Mouse (Mus musculus): ENCODE data around the gene Drd1. TPM values are rescaled to one million over a fixed set of nuclear protein-coding genes. Genes with fewer than 3 reads are reported as not detected.

Drd1 gene
- polyA plus RNA-seq, 1 experiment: not detected

DNA sequence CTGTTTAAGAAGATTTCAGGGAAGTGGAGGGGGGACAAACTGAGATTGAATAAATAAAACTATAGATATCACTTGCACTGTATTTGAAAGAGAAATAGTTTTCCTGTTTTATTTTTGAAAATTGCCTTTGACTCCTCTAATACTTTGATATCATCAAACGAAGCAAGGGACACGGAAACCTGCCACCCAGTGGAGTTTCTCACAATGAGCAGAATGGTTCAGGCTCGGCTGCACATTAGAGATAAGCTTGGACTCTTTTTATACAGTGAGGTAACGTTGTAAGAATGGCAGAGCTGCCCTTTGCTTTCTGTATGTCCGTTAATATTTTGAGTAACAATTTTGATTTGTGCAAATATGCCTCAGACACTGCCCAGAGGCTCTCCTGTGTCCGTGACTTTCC, 36.2 kb upstream of the Drd1 start:
- Histone ChIP-seq H3K27me3 (replicated peaks) (no peaks in the 10 kb centered on the region), H3K9me3 (no peaks in the 10 kb centered on the region), H3K4me3 (replicated peaks) (no peak overlapping the region), H3K36me3 (replicated peaks; ENCODE audit: low read length) (peaks cover 99% of the 10 kb centered on the region), H3K4me1 (peaks cover 46% of the 10 kb centered on the region)
- no peak for TF ChIP-seq FLI1 (IDR thresholded peaks at IDR 0.05; ENCODE audit: low read length)
- TF ChIP-seq GATA1 (IDR thresholded peaks at IDR 0.05; ENCODE audit: borderline replicate concordance, low read length): no peak

DNA sequence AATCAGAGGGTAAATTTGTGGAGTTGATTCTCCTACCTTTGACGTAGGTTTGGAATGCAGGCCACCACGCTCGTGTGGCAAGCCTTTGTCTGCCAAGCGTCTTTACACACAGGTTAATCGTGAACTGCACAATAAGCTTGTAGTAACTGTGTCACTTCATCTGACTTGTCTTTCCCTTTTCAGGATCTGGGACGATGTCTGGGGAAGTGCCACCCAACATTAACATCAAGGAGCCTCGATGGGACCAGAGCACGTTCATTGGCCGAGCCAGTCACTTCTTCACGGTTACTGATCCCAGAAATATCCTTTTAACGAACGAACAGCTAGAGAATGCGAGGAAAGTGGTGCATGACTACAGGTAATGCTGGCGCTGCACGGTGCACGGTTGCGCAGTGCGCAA, 29.8 kb upstream of the Drd1 start:
- H3K36me3 ChIP-seq (replicated peaks; ENCODE audit: low read length): peaks cover 74% of the 10 kb centered on the region
- no peak overlapping the region for H3K4me3 ChIP-seq (replicated peaks)
- TF ChIP-seq FLI1 (IDR thresholded peaks at IDR 0.05; ENCODE audit: low read length) (no peak), GATA1 (IDR thresholded peaks at IDR 0.05; ENCODE audit: borderline replicate concordance, low read length) (no peak)
- peaks cover 65% of the 10 kb centered on the region for H3K4me1 ChIP-seq
- H3K9me3 ChIP-seq: no peaks in the 10 kb centered on the region
- no peaks in the 10 kb centered on the region for H3K27me3 ChIP-seq (replicated peaks)

DNA sequence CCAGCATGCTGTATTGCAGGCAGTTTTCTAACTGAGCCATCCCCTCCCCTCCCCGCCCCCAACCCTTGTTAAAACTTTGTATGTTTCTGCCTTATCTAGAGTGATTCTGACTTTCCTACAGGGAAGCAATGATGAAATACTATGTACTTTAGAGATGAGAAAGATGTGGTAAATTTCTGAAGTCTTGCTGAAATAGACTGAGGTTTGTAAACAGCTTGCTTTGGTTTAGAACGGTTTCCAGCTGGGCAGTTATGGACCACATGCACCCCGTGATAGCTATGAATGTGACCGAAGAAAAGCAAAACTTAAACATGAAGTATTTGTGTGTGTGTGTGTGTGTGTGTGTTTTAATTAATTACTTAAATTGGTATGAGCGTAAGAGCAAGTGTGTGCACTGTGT, 29.3 kb upstream of the Drd1 start:
- Histone ChIP-seq H3K36me3 (replicated peaks; ENCODE audit: low read length) (peaks cover 75% of the 10 kb centered on the region), H3K4me1 (peaks cover 69% of the 10 kb centered on the region), H3K4me3 (replicated peaks) (no peak overlapping the region), H3K27me3 (replicated peaks) (no peaks in the 10 kb centered on the region), H3K9me3 (no peaks in the 10 kb centered on the region)
- TF ChIP-seq FLI1 (IDR thresholded peaks at IDR 0.05; ENCODE audit: low read length) (no peak), GATA1 (IDR thresholded peaks at IDR 0.05; ENCODE audit: borderline replicate concordance, low read length) (no peak)

DNA sequence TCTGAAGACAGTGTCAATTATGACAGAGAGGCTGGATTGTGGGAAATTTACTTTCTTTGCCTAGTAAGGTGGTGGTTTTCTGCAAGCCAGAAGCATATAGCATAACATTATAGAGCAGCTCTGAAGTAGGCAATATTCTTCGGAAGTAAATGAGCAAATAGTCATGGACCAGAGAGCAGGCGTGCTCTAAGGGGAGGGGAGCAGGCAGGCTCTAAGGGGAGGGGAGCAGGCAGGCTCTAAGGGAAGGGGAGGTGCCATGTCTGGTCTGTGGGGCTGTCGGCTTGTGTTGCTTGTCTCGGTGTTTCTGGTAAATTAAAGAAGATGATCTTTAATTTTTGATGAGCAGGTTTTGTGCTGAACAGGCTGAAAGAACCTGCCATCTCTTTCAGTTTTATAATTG, 28.7 kb upstream of the Drd1 start:
- TF ChIP-seq FLI1 (IDR thresholded peaks at IDR 0.05; ENCODE audit: low read length) (no peak), GATA1 (IDR thresholded peaks at IDR 0.05; ENCODE audit: borderline replicate concordance, low read length) (no peak)
- no peaks in the 10 kb centered on the region for H3K9me3 ChIP-seq
- no peak overlapping the region for H3K4me3 ChIP-seq (replicated peaks)
- peaks cover 74% of the 10 kb centered on the region for H3K36me3 ChIP-seq (replicated peaks; ENCODE audit: low read length)
- H3K4me1 ChIP-seq: peaks cover 75% of the 10 kb centered on the region
- H3K27me3 ChIP-seq (replicated peaks): no peaks in the 10 kb centered on the region

DNA sequence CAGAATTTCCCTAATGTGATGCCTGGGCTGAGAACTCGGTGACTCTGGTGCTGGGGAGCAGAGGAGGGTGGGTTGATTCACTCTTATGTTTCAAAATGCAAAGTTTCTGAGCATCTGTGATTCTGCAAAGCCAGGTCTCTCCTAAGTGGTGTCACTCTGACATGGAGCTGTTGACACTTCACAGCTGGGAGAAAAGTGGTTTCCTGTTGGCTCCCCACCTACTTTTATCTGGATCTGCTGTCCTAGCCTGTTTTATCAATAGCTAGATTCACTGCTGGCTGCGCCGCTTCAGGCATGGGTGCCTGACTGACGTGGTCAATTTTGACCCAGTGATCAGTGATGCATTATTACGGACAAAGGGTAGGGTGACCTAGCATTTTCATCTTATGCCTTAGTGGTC, 27.4 kb upstream of the Drd1 start:
- Histone ChIP-seq H3K4me1 (peaks cover 85% of the 10 kb centered on the region), H3K9me3 (no peaks in the 10 kb centered on the region), H3K4me3 (replicated peaks) (no peak overlapping the region), H3K27me3 (replicated peaks) (no peaks in the 10 kb centered on the region), H3K36me3 (replicated peaks; ENCODE audit: low read length) (peaks cover 69% of the 10 kb centered on the region)
- no peak for TF ChIP-seq FLI1 (IDR thresholded peaks at IDR 0.05; ENCODE audit: low read length)
- no peak for TF ChIP-seq GATA1 (IDR thresholded peaks at IDR 0.05; ENCODE audit: borderline replicate concordance, low read length)

DNA sequence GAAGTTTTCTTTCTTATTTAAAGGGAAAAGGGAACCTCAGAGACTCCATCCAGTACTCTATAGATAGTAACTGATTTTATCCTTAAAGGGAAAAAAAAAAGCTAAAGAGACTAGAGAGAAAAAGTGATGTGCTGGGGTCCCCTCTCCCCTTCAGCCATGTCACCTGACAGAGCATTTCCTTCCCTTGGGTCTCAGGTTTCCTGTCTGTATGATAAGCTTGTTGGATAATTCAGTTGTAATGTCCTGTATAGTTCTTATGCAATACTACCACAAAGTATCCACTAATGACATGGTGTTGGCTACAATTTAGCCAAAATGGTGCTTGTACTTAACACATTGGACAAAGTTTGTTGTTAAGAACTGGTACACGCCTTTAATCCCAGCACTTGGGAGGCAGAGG, 25.3 kb upstream of the Drd1 start:
- Histone ChIP-seq H3K36me3 (replicated peaks; ENCODE audit: low read length) (peaks cover 69% of the 10 kb centered on the region), H3K9me3 (no peaks in the 10 kb centered on the region), H3K4me1 (peaks cover 92% of the 10 kb centered on the region), H3K27me3 (replicated peaks) (no peaks in the 10 kb centered on the region), H3K4me3 (replicated peaks) (peak overlapping the region; percentile 65)
- TF ChIP-seq GATA1 (IDR thresholded peaks at IDR 0.05; ENCODE audit: borderline replicate concordance, low read length) (no peak), FLI1 (IDR thresholded peaks at IDR 0.05; ENCODE audit: low read length) (no peak)

DNA sequence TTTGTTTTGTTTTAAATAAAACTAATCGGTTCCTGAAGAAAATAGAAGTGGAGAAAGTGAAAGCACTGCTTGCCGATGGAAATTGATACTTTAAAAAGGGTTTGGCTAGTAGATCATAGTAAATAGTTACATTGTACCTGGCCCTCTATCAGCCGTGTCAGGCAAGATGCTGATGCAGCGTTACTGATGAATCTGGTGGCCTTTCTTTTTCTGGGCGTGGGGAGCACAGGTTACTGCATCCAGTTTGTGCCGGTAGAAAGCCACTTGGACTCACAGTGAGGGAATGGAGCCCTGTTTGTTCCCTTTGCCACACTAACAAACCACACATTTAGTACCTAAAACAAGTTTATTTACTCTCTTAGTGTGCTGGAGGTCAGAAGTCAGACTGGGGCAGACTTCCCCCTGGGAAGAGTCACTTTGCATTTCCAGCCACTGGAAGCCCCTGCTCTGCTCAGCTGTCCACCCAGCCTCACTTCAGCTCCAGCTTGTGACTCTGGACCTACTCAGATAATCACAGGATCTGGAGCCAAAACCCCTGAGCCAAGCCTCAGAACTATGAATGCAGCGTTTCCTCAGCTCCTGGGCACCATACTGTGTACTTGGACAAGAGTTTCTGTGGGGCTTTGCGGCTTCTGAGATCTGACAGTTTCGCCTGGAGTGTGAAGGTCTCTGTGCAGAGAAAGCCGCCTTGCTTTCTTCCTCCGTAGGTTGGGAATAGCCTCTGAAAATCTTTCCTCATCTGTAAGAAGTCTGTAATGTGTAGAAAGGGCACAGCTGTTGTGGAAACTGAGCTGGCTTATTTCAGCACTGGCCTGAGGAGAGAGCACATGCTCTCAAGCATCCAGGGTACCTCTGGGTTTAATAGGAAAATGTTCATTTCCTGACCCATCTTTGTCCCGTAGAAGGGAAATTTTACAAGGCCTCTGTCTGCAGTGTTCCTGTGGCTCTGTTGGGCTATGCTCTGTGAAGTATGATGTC, 24.6 kb upstream of the Drd1 start:
- TF ChIP-seq FLI1 (IDR thresholded peaks at IDR 0.05; ENCODE audit: low read length) (no peak), GATA1 (IDR thresholded peaks at IDR 0.05; ENCODE audit: borderline replicate concordance, low read length) (no peak)
- H3K4me1 ChIP-seq: peaks cover 92% of the 10 kb centered on the region
- H3K36me3 ChIP-seq (replicated peaks; ENCODE audit: low read length): peaks cover 69% of the 10 kb centered on the region
- H3K9me3 ChIP-seq: no peaks in the 10 kb centered on the region
- no peaks in the 10 kb centered on the region for H3K27me3 ChIP-seq (replicated peaks)
- H3K4me3 ChIP-seq (replicated peaks): peak overlapping the region; percentile 18

DNA sequence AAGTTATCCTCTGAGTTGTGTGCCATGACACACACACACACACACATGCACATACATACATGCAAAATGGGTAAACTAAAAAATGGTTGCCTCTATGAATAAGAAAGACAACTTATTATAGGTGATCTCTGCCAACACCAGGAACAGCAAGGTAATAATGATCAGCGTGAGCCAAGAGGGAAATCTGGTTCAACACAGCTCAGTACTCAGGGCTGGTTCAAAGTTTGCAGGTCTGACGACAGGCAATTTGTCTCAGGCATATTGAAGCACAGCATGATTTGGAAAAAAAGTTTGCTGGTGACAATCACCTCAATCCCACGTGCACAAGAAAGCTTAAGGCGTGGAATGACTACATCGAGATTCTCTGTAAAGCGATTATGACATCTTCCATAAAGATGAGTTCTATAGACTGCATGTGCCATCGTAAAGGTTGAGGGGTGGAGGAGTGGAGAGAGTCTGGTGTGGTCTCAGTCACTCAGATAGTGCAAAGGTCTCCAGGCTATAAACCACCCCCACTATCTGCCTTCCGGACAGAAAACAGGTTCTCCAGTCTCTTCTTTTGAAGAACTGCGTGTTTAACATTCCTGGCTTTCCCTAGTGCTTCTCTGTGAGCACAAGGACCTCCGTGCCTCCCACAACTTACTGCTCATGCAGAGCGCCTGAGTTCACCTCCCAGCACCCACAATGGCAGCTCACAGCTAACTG, 22.1 kb upstream of the Drd1 start:
- Histone ChIP-seq H3K36me3 (replicated peaks; ENCODE audit: low read length) (peaks cover 64% of the 10 kb centered on the region), H3K4me3 (replicated peaks) (no peak overlapping the region), H3K27me3 (replicated peaks) (no peaks in the 10 kb centered on the region), H3K4me1 (peaks cover 94% of the 10 kb centered on the region), H3K9me3 (no peaks in the 10 kb centered on the region)
- no peak for TF ChIP-seq GATA1 (IDR thresholded peaks at IDR 0.05; ENCODE audit: borderline replicate concordance, low read length)
- TF ChIP-seq FLI1 (IDR thresholded peaks at IDR 0.05; ENCODE audit: low read length): no peak

DNA sequence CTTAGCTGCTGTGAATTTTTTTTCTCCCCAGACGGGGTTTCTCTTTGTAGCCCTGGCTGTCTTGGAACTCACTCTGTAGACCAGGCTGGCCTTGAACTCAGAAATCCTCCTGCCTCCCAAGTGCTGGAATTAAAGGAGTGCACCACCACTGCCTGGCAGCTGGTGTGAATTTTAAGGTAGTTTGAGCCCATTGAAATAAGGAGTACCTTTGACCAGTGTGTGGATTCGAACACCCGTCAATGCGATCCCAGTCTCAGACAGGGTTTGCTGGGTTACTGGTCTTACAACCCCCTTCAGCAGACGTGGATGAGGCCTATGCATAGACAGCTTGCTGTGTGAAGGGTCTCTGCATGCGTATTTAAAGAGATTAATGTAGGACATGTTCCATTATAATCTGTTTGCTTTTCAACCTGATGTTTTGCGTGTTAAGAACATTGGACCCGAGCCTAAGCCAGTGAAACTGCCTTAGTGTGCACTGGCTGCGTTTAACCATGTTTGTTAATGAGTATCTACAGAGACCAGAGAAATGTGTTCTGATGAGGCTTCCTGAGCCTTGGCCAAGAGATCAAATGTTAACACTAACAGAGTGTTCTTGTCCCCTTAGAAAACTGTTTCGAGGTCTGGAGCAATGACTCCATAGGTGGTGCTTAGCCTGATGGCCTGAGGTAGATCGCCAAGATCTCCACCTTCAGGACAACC, 21.4 kb upstream of the Drd1 start:
- peaks cover 61% of the 10 kb centered on the region for H3K36me3 ChIP-seq (replicated peaks; ENCODE audit: low read length)
- TF ChIP-seq GATA1 (IDR thresholded peaks at IDR 0.05; ENCODE audit: borderline replicate concordance, low read length): no peak
- TF ChIP-seq FLI1 (IDR thresholded peaks at IDR 0.05; ENCODE audit: low read length): no peak
- H3K4me1 ChIP-seq: peaks cover 88% of the 10 kb centered on the region
- H3K4me3 ChIP-seq (replicated peaks): no peak overlapping the region
- no peaks in the 10 kb centered on the region for H3K9me3 ChIP-seq
- H3K27me3 ChIP-seq (replicated peaks): no peaks in the 10 kb centered on the region

All from megakaryocyte, embryonic 14.5 days (primary cell).